Mouse (Mus musculus): ENCODE measurements around the gene Taar8a. TPM values are rescaled to one million over a fixed set of nuclear protein-coding genes. Genes with fewer than 3 reads are reported as not detected.

Taar8a gene
- total RNA-seq, 2 experiments from 2014 or later = not detected

Other genes starting within 250 kb of the Taar8a start
- gene Vnn3, start 225.0 kb upstream of the Taar8a start, total RNA-seq (2021) = 10 to 100 TPM in 1 of 2 experiments, 1 to 10 TPM in 1; 4.2 to 44.2 TPM
- gene Vnn1, start 181.8 kb upstream of the Taar8a start, total RNA-seq (2021) = 10 to 100 TPM; 19.8 to 40.5 TPM
- gene Taar1, start 156.1 kb upstream of the Taar8a start, total RNA-seq (2021) = not detected
- gene Taar2, start 137.9 kb upstream of the Taar8a start, total RNA-seq (2021) = not detected
- not detected for gene Taar3, start 126.9 kb upstream of the Taar8a start, total RNA-seq (2021)
- gene Taar4, start 116.0 kb upstream of the Taar8a start, total RNA-seq (2021) = not detected
- gene Taar5, start 105.8 kb upstream of the Taar8a start, total RNA-seq (2021) = not detected
- gene Taar6, start 90.9 kb upstream of the Taar8a start, total RNA-seq (2021) = not detected
- gene Taar7a, start 83.0 kb upstream of the Taar8a start, total RNA-seq (2021) = not detected
- gene Taar7b, start 76.6 kb upstream of the Taar8a start, total RNA-seq (2021) = not detected
- not detected for gene Taar7d, start 49.3 kb upstream of the Taar8a start, total RNA-seq (2021)
- gene Taar7e, start 38.9 kb upstream of the Taar8a start, total RNA-seq (2021) = not detected
- gene Taar7f, start 27.0 kb upstream of the Taar8a start, total RNA-seq (2021) = not detected
- gene Taar8b, start 15.8 kb downstream of the Taar8a start, total RNA-seq (2021) = not detected
- not detected for gene Taar8c, start 25.4 kb downstream of the Taar8a start, total RNA-seq (2021)
- gene Taar9, start 33.0 kb downstream of the Taar8a start, total RNA-seq (2021) = not detected
- 100 to 1,000 TPM; 137 to 143 TPM for gene Stx7, start 72.8 kb downstream of the Taar8a start, total RNA-seq (2021)
- under 1 TPM in 1 of 2 experiments, not detected in 1; 0.26 TPM for gene Moxd1, start 147.0 kb downstream of the Taar8a start, total RNA-seq (2021)